Mouse (Mus musculus): ENCODE measurements around the gene Eef1g. TPM values are rescaled to one million over a fixed set of nuclear protein-coding genes. Genes with fewer than 3 reads are reported as not detected.

Gene Eef1g
- 409 TPM for polyA plus RNA-seq (2014; fragmentation: Illumina TruSeq; extraction: RNeasy Lipid Tissue Mini Kit (QIAGEN cat#74804); ENCODE audit: low read depth, low replicate concordance)

GRCm38 (mm10) chr19:8966590-8967372 is at the start of gene Eef1g:
Gene Eef1g (plus strand): TSS chr19:8967041.

GRCm38 (mm10) chr19:8920073-8920736 is 46.6 kb upstream of the Eef1g start, which contains the start of gene B3gat3:
Gene B3gat3 (plus strand): TSS chr19:8920374.

GRCm38 (mm10) chr19:8929224-8930088 is 37.4 kb upstream of the Eef1g start, which contains the start of the genes Rom1 and Eml3:
Gene Rom1 (minus strand): TSS chr19:8929356.
Gene Eml3 (plus strand): TSS chr19:8929552.

GRCm38 (mm10) chr19:8941515-8942217 is 25.2 kb upstream of the Eef1g start, which contains the start of gene Mta2:
Gene Mta2 (plus strand): TSS chr19:8941875.

GRCm38 (mm10) chr19:8953135-8954039 is 13.5 kb upstream of the Eef1g start, which contains the start of gene Tut1:
Gene Tut1 (plus strand): TSS chr19:8953847.

GRCm38 (mm10) chr19:8989066-8989566 is 22.3 kb downstream of the Eef1g start, which contains the start of gene Ahnak:
Gene Ahnak (plus strand): TSS chr19:8989284.

Other genes starting within 250 kb of the Eef1g start
- gene Slc3a2, start 243.7 kb upstream of the Eef1g start, polyA plus RNA-seq (2014; fragmentation: Illumina TruSeq; extraction: RNeasy Lipid Tissue Mini Kit (QIAGEN cat#74804); ENCODE audit: low read depth, low replicate concordance): 327 TPM
- 31.3 TPM for gene Wdr74, start 231.2 kb upstream of the Eef1g start, polyA plus RNA-seq (2014; fragmentation: Illumina TruSeq; extraction: RNeasy Lipid Tissue Mini Kit (QIAGEN cat#74804); ENCODE audit: low read depth, low replicate concordance)
- gene 1700092M07Rik, start 226.3 kb upstream of the Eef1g start, polyA plus RNA-seq (2014; fragmentation: Illumina TruSeq; extraction: RNeasy Lipid Tissue Mini Kit (QIAGEN cat#74804); ENCODE audit: low read depth, low replicate concordance): 12.2 TPM
- gene Stx5a, start 225.6 kb upstream of the Eef1g start, polyA plus RNA-seq (2014; fragmentation: Illumina TruSeq; extraction: RNeasy Lipid Tissue Mini Kit (QIAGEN cat#74804); ENCODE audit: low read depth, low replicate concordance): 114 TPM
- gene Nxf1, start 210.0 kb upstream of the Eef1g start, polyA plus RNA-seq (2014; fragmentation: Illumina TruSeq; extraction: RNeasy Lipid Tissue Mini Kit (QIAGEN cat#74804); ENCODE audit: low read depth, low replicate concordance): 150 TPM
- 77.8 TPM for gene Tmem223, start 196.0 kb upstream of the Eef1g start, polyA plus RNA-seq (2014; fragmentation: Illumina TruSeq; extraction: RNeasy Lipid Tissue Mini Kit (QIAGEN cat#74804); ENCODE audit: low read depth, low replicate concordance)
- 54.7 TPM for gene Tmem179b, start 192.6 kb upstream of the Eef1g start, polyA plus RNA-seq (2014; fragmentation: Illumina TruSeq; extraction: RNeasy Lipid Tissue Mini Kit (QIAGEN cat#74804); ENCODE audit: low read depth, low replicate concordance)
- gene Taf6l, start 180.6 kb upstream of the Eef1g start, polyA plus RNA-seq (2014; fragmentation: Illumina TruSeq; extraction: RNeasy Lipid Tissue Mini Kit (QIAGEN cat#74804); ENCODE audit: low read depth, low replicate concordance): 12.1 TPM
- gene Polr2g, start 168.5 kb upstream of the Eef1g start, polyA plus RNA-seq (2014; fragmentation: Illumina TruSeq; extraction: RNeasy Lipid Tissue Mini Kit (QIAGEN cat#74804); ENCODE audit: low read depth, low replicate concordance): 104 TPM
- 3.0 TPM for gene Zbtb3, start 164.5 kb upstream of the Eef1g start, polyA plus RNA-seq (2014; fragmentation: Illumina TruSeq; extraction: RNeasy Lipid Tissue Mini Kit (QIAGEN cat#74804); ENCODE audit: low read depth, low replicate concordance)
- gene Ttc9c, start 147.7 kb upstream of the Eef1g start, polyA plus RNA-seq (2014; fragmentation: Illumina TruSeq; extraction: RNeasy Lipid Tissue Mini Kit (QIAGEN cat#74804); ENCODE audit: low read depth, low replicate concordance): 29.3 TPM
- gene Hnrnpul2, start 147.0 kb upstream of the Eef1g start, polyA plus RNA-seq (2014; fragmentation: Illumina TruSeq; extraction: RNeasy Lipid Tissue Mini Kit (QIAGEN cat#74804); ENCODE audit: low read depth, low replicate concordance): 84.2 TPM
- not detected for gene AC129217.1, start 137.3 kb upstream of the Eef1g start, polyA plus RNA-seq (2014; fragmentation: Illumina TruSeq; extraction: RNeasy Lipid Tissue Mini Kit (QIAGEN cat#74804); ENCODE audit: low read depth, low replicate concordance)
- 161 TPM for gene Bscl2, start 129.6 kb upstream of the Eef1g start, polyA plus RNA-seq (2014; fragmentation: Illumina TruSeq; extraction: RNeasy Lipid Tissue Mini Kit (QIAGEN cat#74804); ENCODE audit: low read depth, low replicate concordance)
- gene Gng3, start 127.8 kb upstream of the Eef1g start, polyA plus RNA-seq (2014; fragmentation: Illumina TruSeq; extraction: RNeasy Lipid Tissue Mini Kit (QIAGEN cat#74804); ENCODE audit: low read depth, low replicate concordance): 0.31 TPM
- gene Lrrn4cl, start 116.3 kb upstream of the Eef1g start, polyA plus RNA-seq (2014; fragmentation: Illumina TruSeq; extraction: RNeasy Lipid Tissue Mini Kit (QIAGEN cat#74804); ENCODE audit: low read depth, low replicate concordance): 12.1 TPM
- gene Ubxn1, start 95.5 kb upstream of the Eef1g start, polyA plus RNA-seq (2014; fragmentation: Illumina TruSeq; extraction: RNeasy Lipid Tissue Mini Kit (QIAGEN cat#74804); ENCODE audit: low read depth, low replicate concordance): 150 TPM
- gene Uqcc3, start 86.1 kb upstream of the Eef1g start, polyA plus RNA-seq (2014; fragmentation: Illumina TruSeq; extraction: RNeasy Lipid Tissue Mini Kit (QIAGEN cat#74804); ENCODE audit: low read depth, low replicate concordance): 57.7 TPM
- 2.4 TPM for gene Lbhd1, start 83.3 kb upstream of the Eef1g start, polyA plus RNA-seq (2014; fragmentation: Illumina TruSeq; extraction: RNeasy Lipid Tissue Mini Kit (QIAGEN cat#74804); ENCODE audit: low read depth, low replicate concordance)
- not detected for gene Gm49403, start 83.1 kb upstream of the Eef1g start, polyA plus RNA-seq (2014; fragmentation: Illumina TruSeq; extraction: RNeasy Lipid Tissue Mini Kit (QIAGEN cat#74804); ENCODE audit: low read depth, low replicate concordance)
- gene 1810009A15Rik, start 78.2 kb upstream of the Eef1g start, polyA plus RNA-seq (2014; fragmentation: Illumina TruSeq; extraction: RNeasy Lipid Tissue Mini Kit (QIAGEN cat#74804); ENCODE audit: low read depth, low replicate concordance): 60.0 TPM
- gene Gm49416, start 78.1 kb upstream of the Eef1g start, polyA plus RNA-seq (2014; fragmentation: Illumina TruSeq; extraction: RNeasy Lipid Tissue Mini Kit (QIAGEN cat#74804); ENCODE audit: low read depth, low replicate concordance): not detected
- gene Ints5, start 74.0 kb upstream of the Eef1g start, polyA plus RNA-seq (2014; fragmentation: Illumina TruSeq; extraction: RNeasy Lipid Tissue Mini Kit (QIAGEN cat#74804); ENCODE audit: low read depth, low replicate concordance): 12.0 TPM
- 130 TPM for gene Ganab, start 69.0 kb upstream of the Eef1g start, polyA plus RNA-seq (2014; fragmentation: Illumina TruSeq; extraction: RNeasy Lipid Tissue Mini Kit (QIAGEN cat#74804); ENCODE audit: low read depth, low replicate concordance)
- 54.1 TPM for gene B3gat3, start 46.7 kb upstream of the Eef1g start, polyA plus RNA-seq (2014; fragmentation: Illumina TruSeq; extraction: RNeasy Lipid Tissue Mini Kit (QIAGEN cat#74804); ENCODE audit: low read depth, low replicate concordance)
- 6.2 TPM for gene Rom1, start 37.7 kb upstream of the Eef1g start, polyA plus RNA-seq (2014; fragmentation: Illumina TruSeq; extraction: RNeasy Lipid Tissue Mini Kit (QIAGEN cat#74804); ENCODE audit: low read depth, low replicate concordance)
- 35.3 TPM for gene Eml3, start 37.5 kb upstream of the Eef1g start, polyA plus RNA-seq (2014; fragmentation: Illumina TruSeq; extraction: RNeasy Lipid Tissue Mini Kit (QIAGEN cat#74804); ENCODE audit: low read depth, low replicate concordance)
- 71.9 TPM for gene Mta2, start 25.2 kb upstream of the Eef1g start, polyA plus RNA-seq (2014; fragmentation: Illumina TruSeq; extraction: RNeasy Lipid Tissue Mini Kit (QIAGEN cat#74804); ENCODE audit: low read depth, low replicate concordance)
- gene Tut1, start 13.2 kb upstream of the Eef1g start, polyA plus RNA-seq (2014; fragmentation: Illumina TruSeq; extraction: RNeasy Lipid Tissue Mini Kit (QIAGEN cat#74804); ENCODE audit: low read depth, low replicate concordance): 17.4 TPM
- 114 TPM for gene Ahnak, start 22.2 kb downstream of the Eef1g start, polyA plus RNA-seq (2014; fragmentation: Illumina TruSeq; extraction: RNeasy Lipid Tissue Mini Kit (QIAGEN cat#74804); ENCODE audit: low read depth, low replicate concordance)
- gene Scgb1a1, start 120.9 kb downstream of the Eef1g start, polyA plus RNA-seq (2014; fragmentation: Illumina TruSeq; extraction: RNeasy Lipid Tissue Mini Kit (QIAGEN cat#74804); ENCODE audit: low read depth, low replicate concordance): not detected
- gene Asrgl1, start 168.6 kb downstream of the Eef1g start, polyA plus RNA-seq (2014; fragmentation: Illumina TruSeq; extraction: RNeasy Lipid Tissue Mini Kit (QIAGEN cat#74804); ENCODE audit: low read depth, low replicate concordance): 20.1 TPM